Mouse (Mus musculus): Measurements from ENCODE around the gene Zbtb16. TPM values are rescaled to one million over a fixed set of nuclear protein-coding genes. Genes with fewer than 3 reads are reported as not detected.

Zbtb16 gene
- total and polyA plus RNA-seq, 2 experiments: 7.2 to 24.2 TPM

DNA sequence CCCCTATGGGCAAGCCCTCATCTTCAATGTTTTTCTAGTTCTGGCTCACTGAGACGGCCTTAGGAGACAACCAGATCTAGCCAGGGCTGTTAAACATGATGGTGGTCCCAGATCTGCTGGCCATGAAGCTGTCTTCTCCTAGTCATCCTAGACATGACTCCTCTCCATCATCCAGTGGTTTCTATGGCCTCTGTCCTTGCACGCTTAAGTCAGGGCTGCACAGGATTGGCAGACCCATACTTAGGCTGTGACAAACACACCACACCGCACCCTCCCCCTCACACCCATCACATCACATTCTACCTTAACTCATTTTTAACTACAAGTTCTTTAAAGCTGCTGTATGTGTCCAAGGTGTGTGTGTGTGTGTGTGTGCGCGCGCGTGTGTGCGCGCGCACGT is 2.5 kb downstream of the Zbtb16 start:
- peaks cover 26% of the 10 kb centered on the region for H3K36me3 ChIP-seq (ENCODE audit: control insufficient read depth, insufficient read depth, low read length)
- H3K79me2 ChIP-seq (ENCODE audit: control insufficient read depth, insufficient read depth, low read length): peaks cover 53% of the 10 kb centered on the region
- no peak overlapping the region for H3K9ac ChIP-seq (ENCODE audit: low read depth, low read length)
- 97% methylated on average over 11 of the region's 11 CpGs for WGBS
- no peak overlapping the region for H3K4me3 ChIP-seq (ENCODE audit: insufficient read depth, low read depth, low read length)
- no peaks in the 10 kb centered on the region for H3K27me3 ChIP-seq (ENCODE audit: control insufficient read depth, insufficient read depth, low read length)
- TF ChIP-seq POLR2A (IDR thresholded peaks at IDR 0.05; ENCODE audit: extremely low read depth, insufficient read depth, low read length) (no peak), CTCF (IDR thresholded peaks at IDR 0.05; ENCODE audit: low read depth, low read length) (no peak)
- H3K27ac ChIP-seq (replicated peaks; ENCODE audit: insufficient read depth, low read depth, low read length): no peak overlapping the region
- H3K4me1 ChIP-seq (ENCODE audit: control insufficient read depth, insufficient read depth, low read length): peaks cover 16% of the 10 kb centered on the region
- peak; percentile 18 for DNase-seq (ENCODE audit: extremely low read depth, low read depth, low spot score)

GRCm38 (mm10) chr9:48832473-48833100 is 3.4 kb downstream of the Zbtb16 start:
- Histone ChIP-seq H3K27ac (replicated peaks; ENCODE audit: insufficient read depth, low read depth, low read length) (no peak overlapping the region), H3K27me3 (ENCODE audit: control insufficient read depth, insufficient read depth, low read length) (no peaks in the 10 kb centered on the region), H3K4me3 (ENCODE audit: insufficient read depth, low read depth, low read length) (no peak overlapping the region), H3K79me2 (ENCODE audit: control insufficient read depth, insufficient read depth, low read length) (peaks cover 57% of the 10 kb centered on the region), H3K36me3 (ENCODE audit: control insufficient read depth, insufficient read depth, low read length) (peaks cover 26% of the 10 kb centered on the region), H3K9ac (ENCODE audit: low read depth, low read length) (no peak overlapping the region), H3K4me1 (ENCODE audit: control insufficient read depth, insufficient read depth, low read length) (peaks cover 19% of the 10 kb centered on the region)
- 93% methylated on average over 20 of the region's 20 CpGs for WGBS
- TF ChIP-seq CTCF (IDR thresholded peaks at IDR 0.05; ENCODE audit: low read depth, low read length): no peak
- TF ChIP-seq POLR2A (IDR thresholded peaks at IDR 0.05; ENCODE audit: extremely low read depth, insufficient read depth, low read length): no peak
- peak; percentile 26 for DNase-seq (ENCODE audit: extremely low read depth, low read depth, low spot score)

GRCm38 (mm10) chr9:48831560-48832460 is 4.2 kb downstream of the Zbtb16 start:
- no peaks in the 10 kb centered on the region for H3K27me3 ChIP-seq (ENCODE audit: control insufficient read depth, insufficient read depth, low read length)
- peaks cover 21% of the 10 kb centered on the region for H3K4me1 ChIP-seq (ENCODE audit: control insufficient read depth, insufficient read depth, low read length)

DNA sequence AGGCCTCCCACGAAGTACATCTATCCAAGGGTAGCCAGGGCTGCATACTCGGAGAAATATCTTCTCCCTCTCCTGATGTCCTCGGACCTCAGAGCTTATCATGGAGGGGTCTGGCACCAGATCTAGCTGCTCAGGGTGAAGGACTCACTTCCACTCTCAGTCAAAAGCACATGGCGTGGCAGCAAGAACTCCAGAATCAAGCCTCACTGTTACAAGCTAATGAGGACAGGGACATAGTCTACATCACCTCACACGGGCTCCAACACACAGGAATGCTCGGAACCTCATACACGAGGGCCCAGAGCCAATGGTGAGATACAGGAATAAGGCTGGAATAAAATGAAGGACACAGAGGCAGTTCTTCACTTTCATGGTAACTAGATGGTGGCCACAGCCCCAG is 7.2 kb downstream of the Zbtb16 start:
- H3K27me3 ChIP-seq (ENCODE audit: control insufficient read depth, insufficient read depth, low read length): no peaks in the 10 kb centered on the region
- peaks cover 29% of the 10 kb centered on the region for H3K4me1 ChIP-seq (ENCODE audit: control insufficient read depth, insufficient read depth, low read length)
- no peak overlapping the region for H3K9ac ChIP-seq (ENCODE audit: low read depth, low read length)
- peak; percentile 36 for DNase-seq (ENCODE audit: extremely low read depth, low read depth, low spot score)
- TF ChIP-seq CTCF (IDR thresholded peaks at IDR 0.05; ENCODE audit: low read depth, low read length) (no peak), POLR2A (IDR thresholded peaks at IDR 0.05; ENCODE audit: extremely low read depth, insufficient read depth, low read length) (no peak)
- no peak overlapping the region for H3K27ac ChIP-seq (replicated peaks; ENCODE audit: insufficient read depth, low read depth, low read length)
- H3K4me3 ChIP-seq (ENCODE audit: insufficient read depth, low read depth, low read length): no peak overlapping the region
- peaks cover 26% of the 10 kb centered on the region for H3K36me3 ChIP-seq (ENCODE audit: control insufficient read depth, insufficient read depth, low read length)
- peaks cover 54% of the 10 kb centered on the region for H3K79me2 ChIP-seq (ENCODE audit: control insufficient read depth, insufficient read depth, low read length)
- WGBS: 79% methylated on average over 7 of the region's 7 CpGs

More at GRCm38 (mm10) chr9:48831560-48832460, 4.2 kb downstream of the Zbtb16 start:
- H3K27ac ChIP-seq (replicated peaks; ENCODE audit: insufficient read depth, low read depth, low read length): no peak overlapping the region
- 89% methylated on average over 23 of the region's 23 CpGs for WGBS
- TF ChIP-seq CTCF (IDR thresholded peaks at IDR 0.05; ENCODE audit: low read depth, low read length): no peak
- no peak for TF ChIP-seq POLR2A (IDR thresholded peaks at IDR 0.05; ENCODE audit: extremely low read depth, insufficient read depth, low read length)
- peaks cover 26% of the 10 kb centered on the region for H3K36me3 ChIP-seq (ENCODE audit: control insufficient read depth, insufficient read depth, low read length)
- DNase-seq (ENCODE audit: extremely low read depth, low read depth, low spot score): peak; percentile 5
- H3K9ac ChIP-seq (ENCODE audit: low read depth, low read length): no peak overlapping the region
- no peak overlapping the region for H3K4me3 ChIP-seq (ENCODE audit: insufficient read depth, low read depth, low read length)
- H3K79me2 ChIP-seq (ENCODE audit: control insufficient read depth, insufficient read depth, low read length): peaks cover 59% of the 10 kb centered on the region

DNA sequence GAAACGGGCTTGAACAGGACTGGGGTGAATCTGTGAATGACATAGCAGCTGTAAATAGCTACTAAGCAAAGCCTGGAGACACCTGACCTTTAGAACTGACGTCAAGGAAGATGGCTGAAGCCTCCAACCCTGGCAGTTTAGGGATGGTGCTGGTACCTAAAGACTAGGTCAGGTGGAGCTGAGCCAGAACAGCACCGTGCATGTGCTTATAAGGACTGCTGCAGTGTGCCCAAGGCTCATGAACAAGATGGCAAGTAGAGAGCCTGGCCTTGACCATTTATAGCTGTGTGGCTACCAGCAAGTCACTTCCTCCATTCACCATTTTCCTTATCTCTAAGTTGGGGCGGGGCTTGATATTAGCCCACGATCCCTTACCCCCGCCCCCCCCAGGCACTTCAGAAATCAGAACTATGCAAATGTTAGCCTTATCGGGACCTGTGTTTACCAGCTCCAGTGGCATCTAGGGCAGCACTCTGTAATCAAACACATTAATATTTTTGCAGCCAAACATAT is 9.6 kb downstream of the Zbtb16 start:
- no peaks in the 10 kb centered on the region for H3K27me3 ChIP-seq (ENCODE audit: control insufficient read depth, insufficient read depth, low read length)
- peak; percentile 84 for DNase-seq (ENCODE audit: extremely low read depth, low read depth, low spot score)
- WGBS: 27% methylated on average over 7 of the region's 7 CpGs

More for the DNA sequence above, 9.6 kb downstream of the Zbtb16 start:
- H3K9ac ChIP-seq (ENCODE audit: low read depth, low read length): no peak overlapping the region
- no peak overlapping the region for H3K27ac ChIP-seq (replicated peaks; ENCODE audit: insufficient read depth, low read depth, low read length)
- TF ChIP-seq POLR2A (IDR thresholded peaks at IDR 0.05; ENCODE audit: extremely low read depth, insufficient read depth, low read length) (no peak), CTCF (IDR thresholded peaks at IDR 0.05; ENCODE audit: low read depth, low read length) (no peak)
- H3K4me3 ChIP-seq (ENCODE audit: insufficient read depth, low read depth, low read length): no peak overlapping the region
- peaks cover 32% of the 10 kb centered on the region for H3K4me1 ChIP-seq (ENCODE audit: control insufficient read depth, insufficient read depth, low read length)
- H3K79me2 ChIP-seq (ENCODE audit: control insufficient read depth, insufficient read depth, low read length): peaks cover 38% of the 10 kb centered on the region
- peaks cover 20% of the 10 kb centered on the region for H3K36me3 ChIP-seq (ENCODE audit: control insufficient read depth, insufficient read depth, low read length)
